Mouse (Mus musculus) intestine, embryonic 15.5 days (tissue): Measurements from ENCODE around the gene Grk2. TPM values are rescaled to one million over a fixed set of nuclear protein-coding genes. Genes with fewer than 3 reads are reported as not detected.

Experiments used
- ATAC-seq: fragments of 200-750 bp; cut with Nextera tagmentation; 2 replicates; pipeline ENCODE4 v1.8.0; 2017; ENCODE audit warnings: moderate TSS enrichment, moderate library complexity
- H3K27ac ChIP-seq: fragments of 300-500 bp; sonication (generic); 2 replicates; pipeline ENCODE4 v1.5.1; 2015; ENCODE audit warnings: mild to moderate bottlenecking, inconsistent platforms
- H3K27me3 ChIP-seq: fragments of 300-500 bp; sonication (generic); replicated peaks from 2 replicates; pipeline ENCODE4 v1.6.1; 2015; ENCODE audit warnings: inconsistent platforms
- H3K36me3 ChIP-seq: fragments of 300-500 bp; sonication (generic); 2 replicates; pipeline ENCODE4 v1.6.1; 2015; ENCODE audit warnings: inconsistent platforms
- H3K4me1 ChIP-seq: fragments of 300-500 bp; sonication (generic); replicated peaks from 2 replicates; pipeline ENCODE4 v1.6.1; 2015; ENCODE audit warnings: inconsistent platforms
- H3K4me2 ChIP-seq: fragments of 300-500 bp; sonication (generic); replicated peaks from 2 replicates; pipeline ENCODE4 v1.6.1; 2015; ENCODE audit warnings: mild to moderate bottlenecking, inconsistent platforms
- H3K4me3 ChIP-seq: fragments of 300-500 bp; sonication (generic); replicated peaks from 2 replicates; pipeline ENCODE4 v1.5.1; 2015; ENCODE audit warnings: inconsistent platforms
- H3K9ac ChIP-seq: fragments of 300-500 bp; sonication (generic); 2 replicates; pipeline ENCODE4 v1.6.1; 2015; ENCODE audit warnings: inconsistent platforms
- H3K9me3 ChIP-seq: fragments of 300-500 bp; sonication (generic); 2 replicates; pipeline ENCODE4 v1.6.1; 2016; ENCODE audit warnings: inconsistent platforms
- WGBS: fragments of 180-500 bp; shearing (Covaris S2); methylation state at CpG from one replicate; pipeline ENCODE4 v1.1.7; 2015; 5-methylcytosine and 5-hydroxymethylcytosine counted together
- polyA plus RNA-seq: library from polyadenylated mRNA; unstranded; fragments of >200 nt; fragmentation: Nextera tagmentation; extraction: Ambion mirVana; gene quantifications from 2 replicates; pipeline ENCODE4 v1.2.1, GENCODE M21; 2015

The Grk2 gene
- polyA plus RNA-seq, 1 experiment from 2014 or later, result 18.3 TPM

DNA sequence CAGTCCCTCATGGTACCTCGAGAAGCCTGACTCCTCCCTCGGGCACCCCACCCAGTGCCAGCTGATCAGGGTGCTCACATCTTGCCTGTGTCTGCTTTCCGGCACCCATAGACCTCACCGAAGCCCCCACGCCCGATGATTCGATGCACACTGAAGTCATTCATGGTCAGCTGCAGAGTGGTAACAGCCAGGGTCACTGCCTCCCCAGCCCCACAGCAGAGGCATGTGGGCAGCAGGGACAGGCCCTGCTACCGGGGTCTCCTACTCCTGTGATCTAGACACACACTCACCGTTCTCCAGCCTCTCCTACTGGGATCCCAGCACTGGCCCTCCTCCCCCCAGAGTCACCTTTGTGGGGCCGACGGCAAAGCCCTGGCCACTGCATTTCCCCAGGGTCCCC, 14.9 kb downstream of the Grk2 start:
- H3K4me1 ChIP-seq, result peaks cover 8% of the 10 kb centered on the region; the same call in 1 of the 2 replicates
- no peak overlapping the region for H3K27ac ChIP-seq
- no peak overlapping the region for H3K4me3 ChIP-seq
- H3K9me3 ChIP-seq, result no peaks in the 10 kb centered on the region
- H3K36me3 ChIP-seq, result peaks cover 61% of the 10 kb centered on the region
- H3K9ac ChIP-seq, result no peak overlapping the region
- H3K27me3 ChIP-seq, result no peaks in the 10 kb centered on the region
- no peak overlapping the region for H3K4me2 ChIP-seq
- 92% methylated on average over 11 of the region's 11 CpGs for WGBS
- ATAC-seq, result no peak

DNA sequence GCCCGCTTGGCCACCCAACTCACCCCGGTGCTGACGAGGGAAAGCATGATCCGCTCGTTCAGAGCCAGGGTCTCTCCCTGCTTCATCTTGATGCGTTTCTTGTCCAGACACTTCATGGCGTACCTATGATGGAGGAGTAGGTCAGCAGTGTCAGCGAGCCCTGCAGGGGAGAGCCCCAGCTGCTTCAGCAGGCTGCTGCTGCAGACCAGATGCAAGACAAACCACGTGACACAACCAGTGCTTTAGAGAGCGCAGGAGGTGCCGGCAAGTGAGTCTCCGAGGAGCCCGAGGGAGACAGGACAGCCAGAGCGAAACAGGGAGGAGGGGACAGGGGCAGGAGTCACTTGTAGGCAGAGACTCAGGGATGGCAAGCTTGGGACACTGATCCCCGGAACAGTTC, 15.3 kb downstream of the Grk2 start:
- Histone ChIP-seq H3K9me3 (no peaks in the 10 kb centered on the region), H3K4me3 (no peak overlapping the region), H3K27ac (no peak overlapping the region), H3K4me2 (no peak overlapping the region), H3K9ac (no peak overlapping the region), H3K36me3 (peaks cover 65% of the 10 kb centered on the region), H3K4me1 (peaks cover 8% of the 10 kb centered on the region; the same call in 1 of the 2 replicates), H3K27me3 (no peaks in the 10 kb centered on the region)
- ATAC-seq, result no peak
- 76% methylated on average over 15 of the region's 15 CpGs for WGBS

DNA sequence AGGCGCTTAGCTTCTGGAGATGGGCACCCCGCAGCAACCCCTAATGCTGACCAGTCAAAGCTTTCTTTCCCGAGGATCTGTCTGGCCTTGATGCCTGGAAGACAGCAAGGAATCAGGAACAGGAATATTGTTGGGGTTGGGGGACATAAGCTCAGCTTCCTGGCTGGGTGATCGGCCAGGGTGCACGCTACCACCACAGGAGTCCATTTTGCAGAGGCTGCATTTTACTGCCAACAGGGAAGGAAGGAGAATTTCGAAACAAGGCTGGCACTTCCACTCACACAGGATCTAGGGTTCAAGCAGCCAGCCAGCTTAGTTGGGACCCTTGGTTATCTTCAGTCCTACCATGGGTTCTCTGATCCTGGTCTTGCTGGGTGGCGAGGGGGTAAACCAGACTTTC, 22.4 kb downstream of the Grk2 start:
- Histone ChIP-seq H3K36me3 (peaks cover 30% of the 10 kb centered on the region), H3K4me1 (peaks cover 11% of the 10 kb centered on the region), H3K9me3 (no peaks in the 10 kb centered on the region), H3K4me3 (peak overlapping the region; percentile 55), H3K4me2 (peak overlapping the region; percentile 88), H3K27me3 (no peaks in the 10 kb centered on the region), H3K9ac (peak overlapping the region; percentile 59; the same call in 1 of the 2 replicates), H3K27ac (0 out of 2 replicates have a peak overlapping the region, but pooled peaks have one; percentile 40)
- no peak for ATAC-seq
- 49% methylated on average over 7 of the region's 7 CpGs for WGBS

DNA sequence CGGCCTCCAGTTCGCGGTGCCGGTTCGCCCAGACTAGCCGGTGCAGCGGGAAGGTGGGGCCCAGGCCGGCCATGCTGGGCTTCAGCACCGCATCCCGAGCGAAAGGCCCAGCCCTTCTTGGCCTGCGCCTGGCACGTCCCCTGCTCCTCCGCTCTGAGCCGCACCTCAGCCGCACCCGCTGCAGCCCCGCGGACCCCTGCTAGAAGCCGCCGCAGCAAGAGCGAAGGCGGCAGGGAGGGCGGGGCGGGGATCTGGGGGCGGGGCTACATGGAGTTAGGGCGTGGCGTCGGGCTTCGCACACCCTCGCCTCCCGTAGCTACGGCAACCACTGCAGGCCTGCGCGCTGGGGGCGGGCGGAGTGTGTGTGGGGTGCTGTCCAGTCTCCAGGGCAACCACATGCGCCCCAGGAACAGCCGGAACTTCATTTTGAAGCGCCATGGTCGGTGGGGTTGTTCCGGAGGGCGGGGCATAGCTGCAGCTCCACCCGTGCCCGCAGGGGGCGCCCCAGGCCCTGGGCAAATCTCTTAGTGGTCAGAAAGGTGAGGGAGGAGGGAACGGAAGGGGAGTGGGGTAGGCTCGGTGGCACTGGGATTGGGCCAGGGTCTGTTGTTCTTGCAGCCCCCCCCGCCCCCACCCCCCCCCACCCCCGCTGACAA, 23.0 kb downstream of the Grk2 start, which contains the start of gene Ankrd13d:
Gene Ankrd13d (minus strand): TSS at position 240 of the 656 bp plus-strand sequence.
- under 1% methylated on average over 50 of the region's 50 CpGs for WGBS
- peak within 1 kb of the TSS; percentile 59 for H3K9ac ChIP-seq

DNA sequence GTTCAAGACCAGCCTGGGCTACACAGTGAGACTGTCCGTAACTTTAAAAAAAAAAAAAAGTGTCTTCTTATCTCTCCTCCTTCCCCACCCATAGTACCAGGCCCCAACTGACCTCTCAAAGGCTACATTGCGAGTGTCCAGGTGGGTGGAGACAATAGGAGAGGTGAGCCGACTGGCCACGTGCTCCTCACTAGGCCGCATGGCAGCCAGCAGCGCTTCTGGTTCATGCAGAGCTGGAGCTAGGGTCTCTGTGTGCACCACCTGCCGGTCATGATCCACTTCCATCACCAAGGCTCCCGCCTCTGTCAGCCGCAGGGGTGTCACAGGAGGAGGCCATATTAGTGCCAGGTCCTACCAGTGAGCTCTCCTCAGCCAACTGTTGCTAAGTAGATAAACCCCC, 25.6 kb downstream of the Grk2 start:
- ATAC-seq, result no peak
- Histone ChIP-seq H3K4me3 (no peak overlapping the region), H3K4me1 (peaks cover 11% of the 10 kb centered on the region), H3K27ac (no peak overlapping the region), H3K27me3 (no peaks in the 10 kb centered on the region), H3K9ac (no peak overlapping the region), H3K9me3 (no peaks in the 10 kb centered on the region), H3K36me3 (peaks cover 4% of the 10 kb centered on the region; the same call in 1 of the 2 replicates), H3K4me2 (no peak overlapping the region)
- 95% methylated on average over 9 of the region's 9 CpGs for WGBS

More for the DNA sequence above, 23.0 kb downstream of the Grk2 start, which contains the start of gene Ankrd13d:
- Histone ChIP-seq H3K4me2 (peak within 1 kb of the TSS; percentile 88), H3K27me3 (no peaks in the 10 kb centered on the region), H3K4me1 (peaks cover 11% of the 10 kb centered on the region), H3K36me3 (peaks cover 27% of the 10 kb centered on the region), H3K9me3 (no peaks in the 10 kb centered on the region), H3K27ac (0 out of 2 replicates have a peak within 1 kb of the TSS, but pooled peaks have one; percentile 40), H3K4me3 (peak within 1 kb of the TSS; percentile 55)
- ATAC-seq, result peak; percentile 96

DNA sequence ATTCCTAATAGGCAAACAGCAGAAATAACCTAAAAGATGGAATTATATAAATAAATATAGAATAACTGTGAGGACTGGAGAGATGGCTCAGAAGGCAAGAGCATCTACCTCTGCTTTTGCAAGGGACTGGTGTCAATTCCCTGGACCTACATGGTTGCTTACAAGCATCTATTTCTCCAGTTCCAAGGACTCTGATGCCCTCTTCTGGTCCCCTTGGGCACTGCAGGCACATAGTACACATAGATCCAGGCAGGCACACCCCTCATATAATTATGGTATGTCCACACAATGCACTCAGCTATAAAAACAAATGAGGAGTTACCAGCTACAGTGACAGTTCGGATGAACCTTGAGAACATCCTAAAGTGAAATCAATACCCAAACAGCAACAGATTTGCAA, 26.5 kb downstream of the Grk2 start:
- no peaks in the 10 kb centered on the region for H3K27me3 ChIP-seq
- no peak overlapping the region for H3K9ac ChIP-seq
- H3K4me2 ChIP-seq, result no peak overlapping the region
- H3K4me3 ChIP-seq, result no peak overlapping the region
- 0 out of 2 replicates have a peak, but pooled peaks cover 3% of the 10 kb centered on the region for H3K36me3 ChIP-seq
- peaks cover 11% of the 10 kb centered on the region for H3K4me1 ChIP-seq
- 98% methylated on average over 1 of the region's 1 CpGs for WGBS
- ATAC-seq, result no peak
- no peak overlapping the region for H3K27ac ChIP-seq
- no peaks in the 10 kb centered on the region for H3K9me3 ChIP-seq

DNA sequence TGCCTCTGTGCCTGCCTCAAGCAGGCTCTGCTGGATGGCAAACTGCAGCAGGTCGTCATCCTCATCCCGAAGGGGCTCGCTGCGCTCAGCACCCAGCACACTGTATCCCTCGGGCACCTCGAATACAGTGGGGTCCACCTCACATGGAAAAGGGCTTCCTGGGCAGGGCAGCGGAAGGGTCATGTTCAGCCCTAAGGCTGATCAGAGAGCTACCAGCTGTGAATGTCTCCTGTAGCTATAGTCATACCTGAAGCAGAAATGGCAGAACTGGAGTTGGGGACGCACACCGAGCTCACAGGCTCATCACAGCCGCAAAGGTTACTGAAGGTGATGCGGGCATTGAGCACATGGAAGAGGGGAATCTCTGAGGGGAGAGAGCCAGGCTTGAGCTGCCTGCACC, 35.0 kb downstream of the Grk2 start:
- 94% methylated on average over 11 of the region's 11 CpGs for WGBS
- Histone ChIP-seq H3K4me2 (no peak overlapping the region), H3K4me1 (0 out of 2 replicates have a peak, but pooled peaks cover 4% of the 10 kb centered on the region), H3K27ac (no peak overlapping the region), H3K36me3 (0 out of 2 replicates have a peak, but pooled peaks cover 2% of the 10 kb centered on the region), H3K9ac (no peak overlapping the region), H3K9me3 (no peaks in the 10 kb centered on the region), H3K4me3 (no peak overlapping the region), H3K27me3 (no peaks in the 10 kb centered on the region)
- no peak for ATAC-seq

DNA sequence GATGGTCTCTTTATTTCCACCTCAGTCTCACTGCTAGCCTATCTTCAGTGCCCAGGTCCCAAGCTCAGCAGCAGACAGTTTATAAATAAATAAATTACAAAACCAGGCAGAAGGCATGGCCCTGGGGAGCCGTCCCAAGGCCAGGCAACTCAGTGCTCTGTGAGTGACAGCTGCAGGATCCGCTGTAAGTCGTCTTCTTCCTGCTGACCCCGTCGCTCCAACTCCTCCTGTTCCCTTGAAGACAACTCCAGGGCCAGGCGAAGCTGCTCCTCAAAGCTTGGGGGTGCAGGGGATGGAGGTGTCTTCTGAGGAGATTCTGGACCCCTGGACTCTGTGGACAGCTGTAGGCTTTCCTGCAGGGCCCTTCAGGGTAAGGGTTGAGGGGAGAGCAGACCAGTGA, 35.8 kb downstream of the Grk2 start:
- H3K4me3 ChIP-seq, result no peak overlapping the region

DNA sequence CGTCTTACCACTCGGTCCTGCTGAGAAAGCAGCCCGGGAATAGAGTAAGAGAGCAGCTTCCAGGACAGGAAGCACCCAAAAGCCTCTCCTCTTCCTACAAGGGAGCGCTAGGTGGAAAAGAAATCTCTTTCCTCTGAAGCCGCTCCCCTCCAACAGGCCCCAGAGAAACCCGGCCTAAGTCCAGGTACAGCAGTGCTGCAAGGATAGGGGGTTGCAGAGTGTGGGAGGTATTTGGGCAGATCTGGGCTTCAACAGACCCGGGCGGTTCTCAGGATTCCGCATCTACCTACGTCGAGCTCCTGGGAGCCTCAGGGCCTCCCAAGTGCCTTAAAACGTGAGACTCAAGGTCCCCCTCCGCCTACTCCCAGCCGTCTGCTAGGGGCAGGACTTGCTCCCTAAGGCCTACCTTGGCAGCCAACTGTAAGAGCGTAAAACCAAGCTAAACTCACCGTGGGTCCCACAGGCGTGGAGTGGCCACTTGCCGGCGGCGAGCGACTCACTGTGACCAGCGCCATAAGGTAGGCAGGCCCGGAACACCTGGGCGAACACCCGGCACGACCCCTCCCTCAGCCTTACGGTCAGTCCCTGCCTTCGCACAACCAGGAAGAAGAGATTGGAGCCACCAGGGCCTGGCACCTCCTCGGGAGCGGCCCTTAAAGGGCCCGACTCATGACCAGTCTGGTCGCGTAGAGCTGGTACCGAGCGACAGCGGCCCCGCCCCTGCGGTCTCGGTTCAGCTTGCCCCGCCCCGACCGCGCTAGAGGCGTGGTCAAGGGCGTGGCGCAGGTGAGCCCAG, 37.3 kb downstream of the Grk2 start, which contains the start of gene Ssh3:
Gene Ssh3 (minus strand): TSS at position 615 of the 796 bp plus-strand sequence.
- Histone ChIP-seq H3K9me3 (no peaks in the 10 kb centered on the region), H3K9ac (peak within 1 kb of the TSS; percentile 65), H3K4me3 (peak within 1 kb of the TSS; percentile 53), H3K27ac (peak within 1 kb of the TSS; percentile 66), H3K4me2 (peak within 1 kb of the TSS; percentile 74), H3K27me3 (no peaks in the 10 kb centered on the region), H3K4me1 (0 out of 2 replicates have a peak, but pooled peaks cover 5% of the 10 kb centered on the region), H3K36me3 (peaks cover 4% of the 10 kb centered on the region; the same call in 1 of the 2 replicates)
- ATAC-seq, result peak; percentile 98
- WGBS, result 7% methylated on average over 46 of the region's 46 CpGs

More for the DNA sequence above, 35.8 kb downstream of the Grk2 start:
- H3K9me3 ChIP-seq, result no peaks in the 10 kb centered on the region
- H3K9ac ChIP-seq, result no peak overlapping the region
- 0 out of 2 replicates have a peak, but pooled peaks cover 4% of the 10 kb centered on the region for H3K4me1 ChIP-seq
- H3K27ac ChIP-seq, result no peak overlapping the region
- no peaks in the 10 kb centered on the region; the same call in 1 of the 2 replicates for H3K36me3 ChIP-seq
- ATAC-seq, result no peak
- H3K27me3 ChIP-seq, result no peaks in the 10 kb centered on the region
- no peak overlapping the region for H3K4me2 ChIP-seq
- 77% methylated on average over 6 of the region's 6 CpGs for WGBS

DNA sequence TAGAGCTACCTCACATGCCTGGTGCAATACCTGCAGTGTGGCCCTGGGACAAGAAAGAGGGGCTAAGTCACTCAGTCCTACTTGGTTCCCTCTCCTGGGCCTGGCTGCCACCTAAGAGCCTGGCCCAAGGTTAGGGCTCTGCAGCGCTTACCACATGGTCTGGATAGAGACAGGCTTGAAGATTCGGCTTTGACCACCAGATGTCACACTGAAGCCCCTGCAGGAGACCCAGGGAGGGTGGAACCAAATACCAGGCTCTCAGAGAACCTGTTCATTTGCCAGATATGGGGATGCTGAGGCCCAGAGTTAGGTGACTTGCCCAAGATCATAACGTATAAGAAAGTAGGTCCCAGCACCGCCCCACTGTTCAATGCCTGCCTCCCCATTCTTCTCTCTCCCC, 40.1 kb downstream of the Grk2 start:
- peaks cover 4% of the 10 kb centered on the region; the same call in 1 of the 2 replicates for H3K36me3 ChIP-seq
- H3K27me3 ChIP-seq, result no peaks in the 10 kb centered on the region
- no peaks in the 10 kb centered on the region for H3K9me3 ChIP-seq
- H3K9ac ChIP-seq, result no peak overlapping the region
- no peak overlapping the region for H3K27ac ChIP-seq
- no peak overlapping the region for H3K4me2 ChIP-seq
- WGBS, result 77% methylated on average over 4 of the region's 4 CpGs
- no peak overlapping the region for H3K4me3 ChIP-seq
- 0 out of 2 replicates have a peak, but pooled peaks cover 10% of the 10 kb centered on the region for H3K4me1 ChIP-seq
- ATAC-seq, result no peak

DNA sequence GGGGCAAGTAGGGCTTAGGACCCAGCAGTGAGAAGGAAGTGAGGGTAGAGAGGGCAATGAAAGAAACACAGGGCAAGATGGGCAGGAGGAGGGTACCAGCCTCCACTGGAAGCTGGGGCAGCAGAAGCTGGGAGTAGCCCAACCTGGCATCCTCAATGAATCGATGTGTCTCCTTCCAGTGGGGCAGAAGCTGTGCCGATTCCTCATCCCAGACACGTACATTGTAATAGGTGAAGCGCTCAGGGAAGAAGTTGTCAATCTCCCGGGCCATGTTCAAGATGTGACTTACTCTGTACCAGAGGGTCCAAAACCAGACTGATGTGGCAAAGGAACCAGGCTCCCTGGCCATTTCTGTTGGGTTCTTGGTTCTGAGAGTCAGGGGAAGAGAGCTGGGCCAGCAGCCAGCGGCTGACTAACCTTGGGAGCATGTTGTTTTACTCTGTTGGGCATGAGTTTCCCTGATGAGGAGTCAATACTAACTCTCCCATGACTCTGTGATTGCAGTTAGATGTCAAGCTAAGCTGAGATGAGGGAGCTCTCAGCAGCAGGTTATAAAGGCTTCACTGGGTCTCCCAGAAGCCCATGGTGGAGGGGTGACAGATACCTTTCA, 41.7 kb downstream of the Grk2 start:
- Histone ChIP-seq H3K9ac (no peak overlapping the region), H3K27ac (no peak overlapping the region), H3K4me2 (no peak overlapping the region), H3K4me1 (0 out of 2 replicates have a peak, but pooled peaks cover 8% of the 10 kb centered on the region), H3K9me3 (no peaks in the 10 kb centered on the region), H3K27me3 (no peaks in the 10 kb centered on the region), H3K36me3 (peaks cover 4% of the 10 kb centered on the region; the same call in 1 of the 2 replicates), H3K4me3 (no peak overlapping the region)
- 91% methylated on average over 6 of the region's 6 CpGs for WGBS
- no peak for ATAC-seq

DNA sequence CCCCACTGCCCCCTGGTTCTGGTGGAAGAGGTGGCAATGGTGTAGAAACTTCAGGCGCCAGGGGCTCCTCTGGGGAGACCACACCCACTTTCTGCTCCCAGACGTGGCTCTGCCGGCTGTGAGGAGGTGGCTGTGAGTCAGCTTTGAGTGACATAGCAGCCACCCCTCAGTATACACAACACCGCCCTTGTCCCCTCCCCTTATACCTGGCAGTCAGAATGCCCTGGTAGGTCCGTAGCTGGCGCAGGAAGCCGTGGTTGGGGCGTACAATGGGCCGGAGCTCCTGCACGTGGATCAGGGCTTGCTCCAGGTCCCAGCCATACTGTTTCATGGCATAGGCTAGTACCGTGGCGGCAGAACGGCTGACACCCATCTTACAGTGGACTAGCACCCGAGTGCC, 42.3 kb downstream of the Grk2 start:
- H3K9me3 ChIP-seq, result no peaks in the 10 kb centered on the region

More for the DNA sequence above, 42.3 kb downstream of the Grk2 start:
- WGBS, result 59% methylated on average over 14 of the region's 14 CpGs
- Histone ChIP-seq H3K36me3 (peaks cover 4% of the 10 kb centered on the region; the same call in 1 of the 2 replicates), H3K4me3 (no peak overlapping the region), H3K9ac (no peak overlapping the region), H3K4me1 (0 out of 2 replicates have a peak, but pooled peaks cover 6% of the 10 kb centered on the region), H3K4me2 (no peak overlapping the region), H3K27me3 (no peaks in the 10 kb centered on the region), H3K27ac (no peak overlapping the region)
- no peak for ATAC-seq
